Mouse (Mus musculus) hindbrain, embryonic 14.5 days (tissue): ENCODE data around the gene Mpp2. TPM values are rescaled to one million over a fixed set of nuclear protein-coding genes. Genes with fewer than 3 reads are reported as not detected.

Experiments used
- ATAC-seq: fragments of 200-750 bp; cut with Nextera tagmentation; 2 replicates; pipeline ENCODE4 v1.8.0; 2017; ENCODE audit warnings: moderate number of reproducible peaks, mild to moderate bottlenecking, moderate TSS enrichment, moderate library complexity; ENCODE audit not compliant: low FRiP score
- DNase-seq: peaks from one replicate; pipeline ENCODE4 v3.0.0-alpha.2; 2015; ENCODE audit warnings: low spot score
- H3K27ac ChIP-seq: fragments of 300-500 bp; sonication (generic); 2 replicates; pipeline ENCODE4 v1.5.1; 2014; ENCODE audit warnings: mild to moderate bottlenecking, moderate library complexity
- H3K27me3 ChIP-seq: fragments of 300-500 bp; sonication (generic); 2 replicates; pipeline ENCODE4 v1.6.1; 2014; ENCODE audit warnings: mild to moderate bottlenecking, low read length, mixed read lengths; ENCODE audit not compliant: control insufficient read depth, insufficient read depth
- H3K36me3 ChIP-seq: fragments of 300-500 bp; sonication (generic); replicated peaks from 2 replicates; pipeline ENCODE4 v1.6.1; 2014; ENCODE audit not compliant: control insufficient read depth, insufficient read depth
- H3K4me1 ChIP-seq: fragments of 300-500 bp; sonication (generic); replicated peaks from 2 replicates; pipeline ENCODE4 v1.6.1; 2014; ENCODE audit warnings: antibody characterized with exemption, low read length, mixed read lengths; ENCODE audit not compliant: control insufficient read depth, insufficient read depth
- H3K4me2 ChIP-seq: fragments of 300-500 bp; sonication (generic); replicated peaks from 2 replicates; pipeline ENCODE4 v1.6.1; 2014; ENCODE audit warnings: mild to moderate bottlenecking, moderate library complexity
- H3K4me3 ChIP-seq: fragments of 300-500 bp; sonication (generic); replicated peaks from 2 replicates; pipeline ENCODE4 v1.5.1; 2014; ENCODE audit warnings: mild to moderate bottlenecking, low read length
- H3K9ac ChIP-seq: fragments of 300-500 bp; sonication (generic); 2 replicates; pipeline ENCODE4 v1.6.1; 2014
- H3K9me3 ChIP-seq: fragments of 300-500 bp; sonication (generic); 2 replicates; pipeline ENCODE4 v1.6.1; 2016; ENCODE audit warnings: low read length; ENCODE audit not compliant: control insufficient read depth
- WGBS: fragments of 180-500 bp; shearing (Covaris S2); extraction: QIAGEN DNeasy Blood & Tissue Kit; methylation state at CpG from one replicate; pipeline ENCODE4 v1.1.7; 2014; 5-methylcytosine and 5-hydroxymethylcytosine counted together
- polyA plus RNA-seq: library from polyadenylated mRNA; unstranded; fragments of >200 nt; fragmentation: Nextera tagmentation; extraction: Ambion mirVana; gene quantifications from 2 replicates; pipeline ENCODE4 v1.2.1, GENCODE M21; 2014

Gene Mpp2
- polyA plus RNA-seq, 1 experiment from 2014 or later = 24.6 TPM

GRCm38 (mm10) chr11:102061941-102062473 is 26.3 kb downstream of the Mpp2 start:
- H3K4me2 ChIP-seq = peak overlapping the region; percentile 88; the same call in 1 of the 2 replicates

GRCm38 (mm10) chr11:102061236-102061940 is 26.9 kb downstream of the Mpp2 start:
- H3K4me3 ChIP-seq = peak overlapping the region; percentile 37
- peak; percentile 89 for DNase-seq
- no peaks in the 10 kb centered on the region for H3K4me1 ChIP-seq
- peak overlapping the region; percentile 88 for H3K4me2 ChIP-seq
- WGBS = 4% methylated on average over 23 of the region's 23 CpGs
- H3K27me3 ChIP-seq = 0 out of 2 replicates have a peak, but pooled peaks cover 6% of the 10 kb centered on the region
- no peak overlapping the region for H3K27ac ChIP-seq
- peak overlapping the region; percentile 61 for H3K9ac ChIP-seq
- H3K36me3 ChIP-seq = peaks cover 57% of the 10 kb centered on the region
- peak; percentile 74 for ATAC-seq
- H3K9me3 ChIP-seq = no peaks in the 10 kb centered on the region

More at GRCm38 (mm10) chr11:102061941-102062473, 26.3 kb downstream of the Mpp2 start:
- DNase-seq (no peak), ATAC-seq (no peak)
- Histone ChIP-seq H3K27me3 (0 out of 2 replicates have a peak, but pooled peaks cover 6% of the 10 kb centered on the region), H3K4me3 (no peak overlapping the region), H3K4me1 (no peaks in the 10 kb centered on the region), H3K27ac (no peak overlapping the region), H3K9me3 (no peaks in the 10 kb centered on the region), H3K36me3 (peaks cover 55% of the 10 kb centered on the region), H3K9ac (no peak overlapping the region)
- WGBS = 32% methylated on average over 16 of the region's 16 CpGs

GRCm38 (mm10) chr11:102053847-102054246 is 34.5 kb downstream of the Mpp2 start:
- no peak for DNase-seq
- no peak for ATAC-seq
- 26% methylated on average over 9 of the region's 9 CpGs for WGBS
- no peak overlapping the region for H3K9ac ChIP-seq
- H3K4me1 ChIP-seq = no peaks in the 10 kb centered on the region
- no peak overlapping the region for H3K4me2 ChIP-seq
- H3K36me3 ChIP-seq = peaks cover 13% of the 10 kb centered on the region
- H3K27ac ChIP-seq = no peak overlapping the region
- no peaks in the 10 kb centered on the region for H3K9me3 ChIP-seq
- no peak overlapping the region for H3K4me3 ChIP-seq
- no peaks in the 10 kb centered on the region for H3K27me3 ChIP-seq

GRCm38 (mm10) chr11:102053183-102053582 is 35.1 kb downstream of the Mpp2 start:
- Histone ChIP-seq H3K4me1 (no peaks in the 10 kb centered on the region), H3K27me3 (no peaks in the 10 kb centered on the region), H3K27ac (no peak overlapping the region), H3K4me3 (no peak overlapping the region), H3K36me3 (peaks cover 6% of the 10 kb centered on the region), H3K9ac (no peak overlapping the region), H3K4me2 (no peak overlapping the region), H3K9me3 (no peaks in the 10 kb centered on the region)
- ATAC-seq = no peak
- 86% methylated on average over 7 of the region's 7 CpGs for WGBS
- DNase-seq = no peak

- no peak overlapping the region for H3K4me2 ChIP-seq
- H3K4me1 ChIP-seq = no peaks in the 10 kb centered on the region
- H3K27ac ChIP-seq = no peak overlapping the region
- H3K9me3 ChIP-seq = no peaks in the 10 kb centered on the region
- no peaks in the 10 kb centered on the region for H3K27me3 ChIP-seq
- 79% methylated on average over 12 of the region's 12 CpGs for WGBS
- H3K36me3 ChIP-seq = peaks cover 5% of the 10 kb centered on the region; the same call in 1 of the 2 replicates
- H3K4me3 ChIP-seq = no peak overlapping the region
- ATAC-seq (no peak), DNase-seq (no peak)
- H3K9ac ChIP-seq = no peak overlapping the region
These were observed 35.6 kb downstream of the Mpp2 start for GRCm38 (mm10) chr11:102052697-102053096.

GRCm38 (mm10) chr11:102051954-102052353 is 36.4 kb downstream of the Mpp2 start:
- no peak overlapping the region for H3K4me3 ChIP-seq
- ATAC-seq = no peak
- no peak overlapping the region for H3K9ac ChIP-seq
- 59% methylated on average over 4 of the region's 4 CpGs for WGBS
- H3K27ac ChIP-seq = no peak overlapping the region
- no peak overlapping the region for H3K4me2 ChIP-seq
- H3K36me3 ChIP-seq = peaks cover 5% of the 10 kb centered on the region; the same call in 1 of the 2 replicates
- H3K27me3 ChIP-seq = no peaks in the 10 kb centered on the region
- H3K9me3 ChIP-seq = no peaks in the 10 kb centered on the region
- no peaks in the 10 kb centered on the region for H3K4me1 ChIP-seq
- no peak for DNase-seq

GRCm38 (mm10) chr11:102051541-102051940 is 36.8 kb downstream of the Mpp2 start:
- Histone ChIP-seq H3K9me3 (no peaks in the 10 kb centered on the region), H3K9ac (no peak overlapping the region), H3K27me3 (no peaks in the 10 kb centered on the region), H3K36me3 (peaks cover 4% of the 10 kb centered on the region; the same call in 1 of the 2 replicates), H3K4me2 (no peak overlapping the region), H3K4me3 (no peak overlapping the region), H3K4me1 (no peaks in the 10 kb centered on the region), H3K27ac (no peak overlapping the region)
- 70% methylated on average over 4 of the region's 4 CpGs for WGBS
- DNase-seq = no peak
- ATAC-seq = no peak

GRCm38 (mm10) chr11:102049875-102050482 is 38.3 kb downstream of the Mpp2 start:
- Histone ChIP-seq H3K27me3 (no peaks in the 10 kb centered on the region), H3K9me3 (peaks cover 11% of the 10 kb centered on the region; the same call in 1 of the 2 replicates), H3K4me3 (no peak overlapping the region), H3K36me3 (no peaks in the 10 kb centered on the region), H3K27ac (no peak overlapping the region), H3K4me2 (no peak overlapping the region), H3K9ac (no peak overlapping the region), H3K4me1 (no peaks in the 10 kb centered on the region)
- 53% methylated on average over 14 of the region's 14 CpGs for WGBS
- DNase-seq (no peak), ATAC-seq (no peak)

- Histone ChIP-seq H3K9me3 (peaks cover 14% of the 10 kb centered on the region; the same call in 1 of the 2 replicates), H3K36me3 (no peaks in the 10 kb centered on the region), H3K4me1 (no peaks in the 10 kb centered on the region), H3K27ac (no peak overlapping the region), H3K4me2 (no peak overlapping the region), H3K4me3 (no peak overlapping the region), H3K9ac (no peak overlapping the region), H3K27me3 (no peaks in the 10 kb centered on the region)
- ATAC-seq (no peak), DNase-seq (no peak)
- WGBS = 83% methylated on average over 9 of the region's 9 CpGs
These were observed 41.7 kb downstream of the Mpp2 start for GRCm38 (mm10) chr11:102046607-102047006.
